Mouse (Mus musculus) small intestine, adult 2 months (tissue): ENCODE results near the gene Tspyl3. TPM values are rescaled to one million over a fixed set of nuclear protein-coding genes. Genes with fewer than 3 reads are reported as not detected.

Source experiments
- H3K27ac ChIP-seq: fragments of 200-500 bp; 2 replicates; pipeline ENCODE4 v1.5.1; 2012; ENCODE audit warnings: low read depth, low read length, control low read depth, inconsistent platforms; ENCODE audit not compliant: insufficient read depth
- H3K27me3 ChIP-seq: fragments of 200-500 bp; 2 replicates; pipeline ENCODE4 v1.6.1; 2012; ENCODE audit warnings: mild to moderate bottlenecking, moderate library complexity, low read length, inconsistent platforms; ENCODE audit not compliant: control insufficient read depth, insufficient read depth
- H3K36me3 ChIP-seq: fragments of 200-500 bp; 2 replicates; pipeline ENCODE4 v1.6.1; 2012; ENCODE audit warnings: mild to moderate bottlenecking, low read length, control low read depth, inconsistent platforms; ENCODE audit not compliant: control insufficient read depth, insufficient read depth
- H3K4me1 ChIP-seq: fragments of 200-500 bp; 2 replicates; pipeline ENCODE4 v1.6.1; 2012; ENCODE audit warnings: low read length, inconsistent platforms, mixed read lengths; ENCODE audit not compliant: control insufficient read depth, insufficient read depth, insufficient read length
- H3K4me3 ChIP-seq: fragments of 200-500 bp; 2 replicates; pipeline ENCODE4 v1.5.1; 2012; ENCODE audit warnings: low read depth, mild to moderate bottlenecking, control low read depth, inconsistent platforms, low read length, moderate library complexity
- CTCF ChIP-seq: fragments of 200-500 bp; IDR thresholded peaks from 2 replicates; pipeline ENCODE4 v1.5.1; 2012; ENCODE audit warnings: low read depth, mild to moderate bottlenecking, control low read depth, inconsistent platforms, low read length, moderate library complexity, mixed read lengths; ENCODE audit not compliant: insufficient replicate concordance, insufficient read length; ENCODE audit errors: extremely low read depth
- POLR2A ChIP-seq: fragments of 200-500 bp; IDR thresholded peaks from 2 replicates; pipeline ENCODE4 v1.6.1; 2012; ENCODE audit warnings: low read depth, mild to moderate bottlenecking, control low read depth, inconsistent platforms, low read length, moderate library complexity
- WGBS: fragments of 180-500 bp; shearing (Covaris S2); methylation state at CpG from one replicate; pipeline ENCODE4 v1.1.7; 2018; 5-methylcytosine and 5-hydroxymethylcytosine counted together
- polyA plus RNA-seq: library from polyadenylated mRNA; depleted of rRNA; stranded (reverse); fragments of >200 nt; gene quantifications from 2 replicates; pipeline ENCODE4 v1.2.3, GENCODE M21; 2012

The Tspyl3 gene
- polyA plus RNA-seq, 1 experiment = 2.4 TPM

GRCm38 (mm10) chr2:153214771-153215259 is 10.4 kb downstream of the Tspyl3 start:
- no peaks in the 10 kb centered on the region for H3K27me3 ChIP-seq
- peak overlapping the region; percentile 41 for H3K27ac ChIP-seq
- no peak overlapping the region for H3K4me3 ChIP-seq
- 66% methylated on average over 6 of the region's 6 CpGs for WGBS
- peaks cover 3% of the 10 kb centered on the region for H3K36me3 ChIP-seq
- H3K4me1 ChIP-seq = peaks cover 12% of the 10 kb centered on the region; the same call in 1 of the 2 replicates
- no peak for TF ChIP-seq POLR2A
- no peak for TF ChIP-seq CTCF

GRCm38 (mm10) chr2:153213351-153213750 is 11.9 kb downstream of the Tspyl3 start:
- Histone ChIP-seq H3K27me3 (no peaks in the 10 kb centered on the region), H3K4me1 (peaks cover 2% of the 10 kb centered on the region; the same call in 1 of the 2 replicates), H3K27ac (no peak overlapping the region), H3K4me3 (no peak overlapping the region), H3K36me3 (peaks cover 14% of the 10 kb centered on the region)
- WGBS = 91% methylated on average over 4 of the region's 4 CpGs
- no peak for TF ChIP-seq CTCF
- no peak for TF ChIP-seq POLR2A

GRCm38 (mm10) chr2:153211451-153211850 is 13.8 kb downstream of the Tspyl3 start:
- Histone ChIP-seq H3K27ac (no peak overlapping the region), H3K27me3 (no peaks in the 10 kb centered on the region), H3K4me3 (no peak overlapping the region), H3K4me1 (no peaks in the 10 kb centered on the region; the same call in 1 of the 2 replicates), H3K36me3 (peaks cover 25% of the 10 kb centered on the region)
- TF ChIP-seq CTCF (no peak), POLR2A (no peak)
- WGBS = 87% methylated on average over 5 of the region's 5 CpGs

- Histone ChIP-seq H3K36me3 (peaks cover 41% of the 10 kb centered on the region), H3K27ac (no peak overlapping the region), H3K27me3 (no peaks in the 10 kb centered on the region), H3K4me1 (no peaks in the 10 kb centered on the region; the same call in 1 of the 2 replicates), H3K4me3 (no peak overlapping the region)
- 48% methylated on average over 5 of the region's 5 CpGs for WGBS
- TF ChIP-seq CTCF (no peak), POLR2A (no peak)
These were observed 16.0 kb downstream of the Tspyl3 start for GRCm38 (mm10) chr2:153209286-153209685.

- Histone ChIP-seq H3K27ac (no peak overlapping the region), H3K4me1 (no peaks in the 10 kb centered on the region; the same call in 1 of the 2 replicates), H3K4me3 (no peak overlapping the region), H3K27me3 (no peaks in the 10 kb centered on the region), H3K36me3 (peaks cover 51% of the 10 kb centered on the region)
- no peak for TF ChIP-seq CTCF
- no peak for TF ChIP-seq POLR2A
- 98% methylated on average over 2 of the region's 2 CpGs for WGBS
These were observed 17.1 kb downstream of the Tspyl3 start for GRCm38 (mm10) chr2:153208149-153208548.

GRCm38 (mm10) chr2:153202766-153203165 is 22.5 kb downstream of the Tspyl3 start:
- no peaks in the 10 kb centered on the region for H3K4me1 ChIP-seq
- peaks cover 69% of the 10 kb centered on the region for H3K36me3 ChIP-seq
- TF ChIP-seq POLR2A (no peak), CTCF (no peak)
- no peaks in the 10 kb centered on the region for H3K27me3 ChIP-seq
- no peak overlapping the region for H3K27ac ChIP-seq
- WGBS = 73% methylated on average over 1 of the region's 1 CpGs
- H3K4me3 ChIP-seq = no peak overlapping the region

GRCm38 (mm10) chr2:153199114-153199513 is 26.1 kb downstream of the Tspyl3 start:
- WGBS = 74% methylated on average over 2 of the region's 2 CpGs
- Histone ChIP-seq H3K27ac (no peak overlapping the region), H3K4me3 (no peak overlapping the region), H3K27me3 (no peaks in the 10 kb centered on the region), H3K36me3 (peaks cover 69% of the 10 kb centered on the region), H3K4me1 (peaks cover 4% of the 10 kb centered on the region; the same call in 1 of the 2 replicates)
- TF ChIP-seq CTCF (no peak), POLR2A (no peak)
